Mouse (Mus musculus) adipose tissue, adult 10 weeks (tissue): Measurements from ENCODE around the gene Mup3. TPM values are rescaled to one million over a fixed set of nuclear protein-coding genes. Genes with fewer than 3 reads are reported as not detected.

Source experiments
- polyA plus RNA-seq: library from polyadenylated mRNA; stranded (reverse); fragments of 350-450 nt; fragmentation: Illumina TruSeq; extraction: RNeasy Lipid Tissue Mini Kit (QIAGEN cat#74804); gene quantifications from one replicate; pipeline ENCODE4 v1.2.3, GENCODE M21; 2014; ENCODE audit warnings: low read depth, low replicate concordance

Mup3 gene
- polyA plus RNA-seq, result 0.36 TPM

GRCm38 (mm10) chr4:62087241-62087640 is at the start of gene Mup3:
TSS of gene Mup3 (minus strand) at chr4:62087342.

GRCm38 (mm10) chr4:62054058-62054457 is 33.1 kb downstream of the Mup3 start, which contains the start of gene Mup20:
TSS of gene Mup20 (minus strand) at chr4:62054158.

Other genes starting within 250 kb of the Mup3 start
- gene Mup20, start 33.2 kb downstream of the Mup3 start, polyA plus RNA-seq, result not detected
- not detected for gene Mup21, start 63.5 kb upstream of the Mup3 start, polyA plus RNA-seq
- gene Zfp37, start 143.7 kb upstream of the Mup3 start, polyA plus RNA-seq, result 6.1 TPM
- gene Slc31a2, start 175.2 kb upstream of the Mup3 start, polyA plus RNA-seq, result 66.4 TPM